Mouse (Mus musculus): Measurements from ENCODE around the gene Rab30.
"Not testable (repeated sequence)": the region's sequence is repeated elsewhere in the genome, so short reads cannot be mapped to it uniquely, and the experiment has no call there.

Rab30 gene

GRCm38 (mm10) chr7:92741152-92741860 is at the start of gene Rab30:
Gene Rab30 (plus strand): TSS chr7:92741603.
- peak; percentile 100 for DNase-seq

GRCm38 (mm10) chr7:92696395-92696794 is 45.0 kb upstream of the Rab30 start:
- DNase-seq: no peak

GRCm38 (mm10) chr7:92698770-92699169 is 42.6 kb upstream of the Rab30 start:
- DNase-seq: no peak

GRCm38 (mm10) chr7:92703661-92704060 is 37.7 kb upstream of the Rab30 start:
- no peak for DNase-seq

- DNase-seq: no peak
Measured at GRCm38 (mm10) chr7:92705534-92705933, 35.9 kb upstream of the Rab30 start.

GRCm38 (mm10) chr7:92706711-92707110 is 34.7 kb upstream of the Rab30 start:
- no peak for DNase-seq

GRCm38 (mm10) chr7:92709573-92709972 is 31.8 kb upstream of the Rab30 start:
- DNase-seq: no peak

GRCm38 (mm10) chr7:92711593-92711992 is 29.8 kb upstream of the Rab30 start:
- no peak for DNase-seq

- DNase-seq: no peak
Measured at GRCm38 (mm10) chr7:92715055-92715454, 26.3 kb upstream of the Rab30 start.

- no peak for DNase-seq
Measured at GRCm38 (mm10) chr7:92720156-92720905, 21.1 kb upstream of the Rab30 start.

GRCm38 (mm10) chr7:92723750-92724149 is 17.7 kb upstream of the Rab30 start:
- no peak for DNase-seq

GRCm38 (mm10) chr7:92724261-92724660 is 17.1 kb upstream of the Rab30 start:
- no peak for DNase-seq

- not testable (repeated sequence) for DNase-seq
Measured at GRCm38 (mm10) chr7:92729583-92729982, 11.8 kb upstream of the Rab30 start.

GRCm38 (mm10) chr7:92730465-92730864 is 10.9 kb upstream of the Rab30 start:
- no peak for DNase-seq

- no peak for DNase-seq
Measured at GRCm38 (mm10) chr7:92730959-92731358, 10.4 kb upstream of the Rab30 start.

- DNase-seq: no peak
Measured at GRCm38 (mm10) chr7:92732136-92732535, 9.3 kb upstream of the Rab30 start.

GRCm38 (mm10) chr7:92737560-92737959 is 3.8 kb upstream of the Rab30 start:
- DNase-seq: no peak

GRCm38 (mm10) chr7:92739956-92740355 is 1.4 kb upstream of the Rab30 start:
- no peak for DNase-seq

- peak; percentile 86 for DNase-seq
Measured at GRCm38 (mm10) chr7:92740411-92741115, 840 bp upstream of the Rab30 start.

GRCm38 (mm10) chr7:92741861-92742249 is 452 bp downstream of the Rab30 start:
- DNase-seq: no peak

- DNase-seq: no peak
Measured at GRCm38 (mm10) chr7:92742341-92742741, 938 bp downstream of the Rab30 start.

GRCm38 (mm10) chr7:92742774-92743173 is 1.4 kb downstream of the Rab30 start:
- no peak for DNase-seq

GRCm38 (mm10) chr7:92743325-92743724 is 1.9 kb downstream of the Rab30 start:
- no peak for DNase-seq

- DNase-seq: peak; percentile 25
Measured at GRCm38 (mm10) chr7:92750395-92750794, 9.0 kb downstream of the Rab30 start.
